Mouse (Mus musculus): ENCODE measurements at regions not wholly inside any gene's neighbourhood (a gene's known extent, or its start where the extent isn't known, plus 50 kb on each side); places are given as distances from the start of the nearest gene placed in this dataset.

- DNase-seq (ENCODE audit: low read depth), result no peak
Observed at GRCm38 (mm10) chr17:79414006-79414405, 59.1 kb upstream of the Cdc42ep3 start.

- DNase-seq (ENCODE audit: low read depth), result no peak
Observed at GRCm38 (mm10) chr17:79417953-79418352, 63.1 kb upstream of the Cdc42ep3 start.

- no peak for DNase-seq (ENCODE audit: low read depth)
Observed at GRCm38 (mm10) chr17:79421618-79422017, 66.7 kb upstream of the Cdc42ep3 start.

- no peak for DNase-seq (ENCODE audit: low read depth)
Observed at GRCm38 (mm10) chr17:79439182-79439581, 84.3 kb upstream of the Cdc42ep3 start.

- no peak for DNase-seq (ENCODE audit: low read depth)
Observed at GRCm38 (mm10) chr17:79442507-79443115, 87.7 kb upstream of the Cdc42ep3 start.

- DNase-seq (ENCODE audit: low read depth), result no peak
Observed at GRCm38 (mm10) chr17:79447170-79447569, 92.3 kb upstream of the Cdc42ep3 start.

GRCm38 (mm10) chr17:79451141-79451860 lies 96.4 kb upstream of the Cdc42ep3 start:
- DNase-seq (ENCODE audit: low read depth), result no peak

GRCm38 (mm10) chr17:79453825-79454224 lies 98.9 kb upstream of the Cdc42ep3 start:
- DNase-seq (ENCODE audit: low read depth), result no peak

GRCm38 (mm10) chr17:79454526-79454925 lies 99.6 kb upstream of the Cdc42ep3 start:
- DNase-seq (ENCODE audit: low read depth), result no peak

GRCm38 (mm10) chr17:79455229-79455628 lies 100.3 kb upstream of the Cdc42ep3 start:
- DNase-seq (ENCODE audit: low read depth), result no peak

GRCm38 (mm10) chr17:79457636-79458035 lies 102.7 kb upstream of the Cdc42ep3 start:
- no peak for DNase-seq (ENCODE audit: low read depth)

GRCm38 (mm10) chr17:79461681-79462091 lies 106.8 kb upstream of the Cdc42ep3 start:
- DNase-seq (ENCODE audit: low read depth), result peak; percentile 80

- no peak for DNase-seq (ENCODE audit: low read depth)
Observed at GRCm38 (mm10) chr17:79463074-79463694, 108.3 kb upstream of the Cdc42ep3 start.

- DNase-seq (ENCODE audit: low read depth), result no peak
Observed at GRCm38 (mm10) chr17:79465666-79466065, 110.8 kb upstream of the Cdc42ep3 start.

- no peak for DNase-seq (ENCODE audit: low read depth)
Observed at GRCm38 (mm10) chr17:79471639-79472038, 116.7 kb upstream of the Cdc42ep3 start.

GRCm38 (mm10) chr17:79472106-79472995 lies 117.5 kb upstream of the Cdc42ep3 start:
- no peak for DNase-seq (ENCODE audit: low read depth)

GRCm38 (mm10) chr17:79476671-79477070 lies 121.8 kb upstream of the Cdc42ep3 start:
- no peak for DNase-seq (ENCODE audit: low read depth)

- DNase-seq (ENCODE audit: low read depth), result no peak
Observed at GRCm38 (mm10) chr17:79481112-79481738, 126.3 kb upstream of the Cdc42ep3 start.

GRCm38 (mm10) chr17:79481936-79482335 lies 127.0 kb upstream of the Cdc42ep3 start:
- no peak for DNase-seq (ENCODE audit: low read depth)

GRCm38 (mm10) chr17:79485239-79485638 lies 126.4 kb upstream of the Rmdn2 start:
- no peak for DNase-seq (ENCODE audit: low read depth)

GRCm38 (mm10) chr17:79489306-79489705 lies 122.4 kb upstream of the Rmdn2 start:
- DNase-seq (ENCODE audit: low read depth), result no peak

GRCm38 (mm10) chr17:79497629-79498028 lies 114.0 kb upstream of the Rmdn2 start:
- DNase-seq (ENCODE audit: low read depth), result no peak
